Mouse (Mus musculus) forebrain, embryonic 11.5 days (tissue): ENCODE data around the gene Me1. TPM values are rescaled to one million over a fixed set of nuclear protein-coding genes. Genes with fewer than 3 reads are reported as not detected.

Source experiments
- ATAC-seq: fragments of 200-750 bp; cut with Nextera tagmentation; replicated peaks from 2 replicates; pipeline ENCODE4 v1.8.0; 2017; ENCODE audit warnings: moderate TSS enrichment; ENCODE audit not compliant: low FRiP score
- DNase-seq: peaks from one replicate; pipeline ENCODE4 v3.0.0-alpha.2; 2017; ENCODE audit warnings: low spot score
- H3K27ac ChIP-seq: fragments of 300-500 bp; sonication (generic); 2 replicates; pipeline ENCODE4 v1.5.1; 2014; ENCODE audit warnings: low read depth, low read length
- H3K27me3 ChIP-seq: fragments of 300-500 bp; sonication (generic); 2 replicates; pipeline ENCODE4 v1.6.1; 2014; ENCODE audit warnings: mild to moderate bottlenecking, low read length, mixed read lengths; ENCODE audit not compliant: control insufficient read depth, insufficient read depth
- H3K36me3 ChIP-seq: fragments of 300-500 bp; sonication (generic); 2 replicates; pipeline ENCODE4 v1.6.1; 2014; ENCODE audit warnings: mild to moderate bottlenecking, low read length, moderate library complexity, mixed read lengths; ENCODE audit not compliant: control insufficient read depth, insufficient read depth
- H3K4me1 ChIP-seq: fragments of 300-500 bp; sonication (generic); replicated peaks from 2 replicates; pipeline ENCODE4 v1.6.1; 2014; ENCODE audit warnings: low read length, mixed read lengths; ENCODE audit not compliant: control insufficient read depth, insufficient read depth
- H3K4me2 ChIP-seq: fragments of 300-500 bp; sonication (generic); 2 replicates; pipeline ENCODE4 v1.6.1; 2014; ENCODE audit warnings: low read depth, mild to moderate bottlenecking, low read length, moderate library complexity, mixed read lengths; ENCODE audit not compliant: severe bottlenecking
- H3K4me3 ChIP-seq: fragments of 300-500 bp; sonication (generic); 2 replicates; pipeline ENCODE4 v1.5.1; 2014; ENCODE audit warnings: low read depth, low read length
- H3K9ac ChIP-seq: fragments of 300-500 bp; sonication (generic); 2 replicates; pipeline ENCODE4 v1.6.1; 2014; ENCODE audit warnings: low read length
- H3K9me3 ChIP-seq: fragments of 300-500 bp; sonication (generic); 2 replicates; pipeline ENCODE4 v1.6.1; 2016; ENCODE audit warnings: low read length, mixed read lengths; ENCODE audit not compliant: control insufficient read depth
- WGBS: fragments of 180-500 bp; shearing (Covaris S2); extraction: QIAGEN DNeasy Blood & Tissue Kit; methylation state at CpG from one replicate; pipeline ENCODE4 v1.1.7; 2014; 5-methylcytosine and 5-hydroxymethylcytosine counted together
- polyA plus RNA-seq: library from polyadenylated mRNA; unstranded; fragments of >200 nt; fragmentation: Nextera tagmentation; extraction: Ambion mirVana; gene quantifications from 2 replicates; pipeline ENCODE4 v1.2.1, GENCODE M21; 2014

Gene Me1
- polyA plus RNA-seq = 10.7 and 11.2 TPM in 2 replicates

GRCm38 (mm10) chr9:86695818-86696261 is at the start of gene Me1:
Gene Me1, minus strand, starts transcription at chr9:86695953.
- peak; percentile 81 for DNase-seq
- Histone ChIP-seq H3K4me3 (peak within 1 kb of the TSS; percentile 74), H3K36me3 (no peaks in the 10 kb centered on the region), H3K27me3 (no peaks in the 10 kb centered on the region), H3K4me1 (no peaks in the 10 kb centered on the region), H3K27ac (no peak within 1 kb of the TSS), H3K9ac (peak within 1 kb of the TSS; percentile 69), H3K4me2 (peak within 1 kb of the TSS; percentile 93), H3K9me3 (no peaks in the 10 kb centered on the region)
- WGBS = 1% methylated on average over 44 of the region's 46 CpGs
- peak; percentile 89 for ATAC-seq

- peaks cover 8% of the 10 kb centered on the region; the same call in 1 of the 2 replicates for H3K4me1 ChIP-seq
- H3K4me2 ChIP-seq = peak overlapping the region; percentile 68; the same call in 1 of the 2 replicates
- no peak overlapping the region for H3K4me3 ChIP-seq
- DNase-seq (no peak), ATAC-seq (no peak)
- H3K9me3 ChIP-seq = no peaks in the 10 kb centered on the region
- no peaks in the 10 kb centered on the region for H3K36me3 ChIP-seq
- H3K27ac ChIP-seq = no peak overlapping the region
- no peaks in the 10 kb centered on the region for H3K27me3 ChIP-seq
- no peak overlapping the region for H3K9ac ChIP-seq
- WGBS = 41% methylated on average over 5 of the region's 5 CpGs
Observed at GRCm38 (mm10) chr9:86744041-86744440, 48.3 kb upstream of the Me1 start.

- Histone ChIP-seq H3K9ac (peak within 1 kb of the TSS; percentile 39), H3K27ac (no peak within 1 kb of the TSS), H3K9me3 (no peaks in the 10 kb centered on the region), H3K36me3 (no peaks in the 10 kb centered on the region), H3K4me3 (peak within 1 kb of the TSS; percentile 27), H3K27me3 (no peaks in the 10 kb centered on the region), H3K4me2 (peak within 1 kb of the TSS; percentile 68), H3K4me1 (peaks cover 8% of the 10 kb centered on the region; the same call in 1 of the 2 replicates)
- DNase-seq (peak; percentile 79), ATAC-seq (peak; percentile 86)
- WGBS = 3% methylated on average over 19 of the region's 19 CpGs
Observed at GRCm38 (mm10) chr9:86742959-86743911, 47.5 kb upstream of the Me1 start, which contains the start of gene Prss35. Gene Prss35, plus strand, starts transcription at chr9:86743649.

GRCm38 (mm10) chr9:86739971-86740370 is 44.2 kb upstream of the Me1 start:
- WGBS = 18% methylated on average over 3 of the region's 3 CpGs
- no peaks in the 10 kb centered on the region for H3K36me3 ChIP-seq

GRCm38 (mm10) chr9:86738801-86739200 is 43.0 kb upstream of the Me1 start:
- ATAC-seq = no peak
- Histone ChIP-seq H3K4me2 (no peak overlapping the region), H3K27ac (no peak overlapping the region), H3K9me3 (no peaks in the 10 kb centered on the region), H3K36me3 (no peaks in the 10 kb centered on the region), H3K4me3 (no peak overlapping the region), H3K4me1 (peaks cover 8% of the 10 kb centered on the region; the same call in 1 of the 2 replicates), H3K9ac (no peak overlapping the region), H3K27me3 (no peaks in the 10 kb centered on the region)
- DNase-seq = no peak
- 98% methylated on average over 8 of the region's 8 CpGs for WGBS

More at GRCm38 (mm10) chr9:86739971-86740370, 44.2 kb upstream of the Me1 start:
- H3K27me3 ChIP-seq = no peaks in the 10 kb centered on the region
- H3K4me1 ChIP-seq = peaks cover 8% of the 10 kb centered on the region; the same call in 1 of the 2 replicates
- no peak overlapping the region for H3K27ac ChIP-seq
- H3K9me3 ChIP-seq = no peaks in the 10 kb centered on the region
- ATAC-seq (no peak), DNase-seq (no peak)
- H3K4me3 ChIP-seq = no peak overlapping the region
- H3K4me2 ChIP-seq = no peak overlapping the region
- no peak overlapping the region for H3K9ac ChIP-seq

- no peak overlapping the region for H3K27ac ChIP-seq
- no peaks in the 10 kb centered on the region for H3K27me3 ChIP-seq
- DNase-seq (no peak), ATAC-seq (no peak)
- peaks cover 2% of the 10 kb centered on the region; the same call in 1 of the 2 replicates for H3K4me1 ChIP-seq
- no peak overlapping the region for H3K4me2 ChIP-seq
- H3K9ac ChIP-seq = no peak overlapping the region
- H3K4me3 ChIP-seq = no peak overlapping the region
- no peaks in the 10 kb centered on the region for H3K9me3 ChIP-seq
- no peaks in the 10 kb centered on the region for H3K36me3 ChIP-seq
- WGBS = 89% methylated on average over 1 of the region's 1 CpGs
Observed at GRCm38 (mm10) chr9:86738067-86738466, 42.3 kb upstream of the Me1 start.

- Histone ChIP-seq H3K4me1 (no peaks in the 10 kb centered on the region), H3K36me3 (no peaks in the 10 kb centered on the region), H3K27me3 (no peaks in the 10 kb centered on the region), H3K9me3 (no peaks in the 10 kb centered on the region), H3K4me2 (no peak overlapping the region), H3K9ac (no peak overlapping the region), H3K27ac (no peak overlapping the region), H3K4me3 (no peak overlapping the region)
- ATAC-seq = no peak
- DNase-seq = no peak
- 93% methylated on average over 4 of the region's 4 CpGs for WGBS
Observed at GRCm38 (mm10) chr9:86736991-86737390, 41.2 kb upstream of the Me1 start.

GRCm38 (mm10) chr9:86734795-86735194 is 39.0 kb upstream of the Me1 start:
- no peaks in the 10 kb centered on the region for H3K4me1 ChIP-seq
- no peak overlapping the region for H3K4me3 ChIP-seq
- H3K27me3 ChIP-seq = no peaks in the 10 kb centered on the region
- no peaks in the 10 kb centered on the region for H3K36me3 ChIP-seq
- DNase-seq (no peak), ATAC-seq (no peak)
- no peak overlapping the region for H3K27ac ChIP-seq
- no peaks in the 10 kb centered on the region for H3K9me3 ChIP-seq
- no peak overlapping the region for H3K9ac ChIP-seq
- no peak overlapping the region for H3K4me2 ChIP-seq
- WGBS = 84% methylated on average over 9 of the region's 9 CpGs
